Mouse (Mus musculus): ENCODE measurements around the gene Hist1h3h. TPM values are rescaled to one million over a fixed set of nuclear protein-coding genes. Genes with fewer than 3 reads are reported as not detected.

Hist1h3h gene
- polyA plus RNA-seq, 1 experiment: not detected

DNA sequence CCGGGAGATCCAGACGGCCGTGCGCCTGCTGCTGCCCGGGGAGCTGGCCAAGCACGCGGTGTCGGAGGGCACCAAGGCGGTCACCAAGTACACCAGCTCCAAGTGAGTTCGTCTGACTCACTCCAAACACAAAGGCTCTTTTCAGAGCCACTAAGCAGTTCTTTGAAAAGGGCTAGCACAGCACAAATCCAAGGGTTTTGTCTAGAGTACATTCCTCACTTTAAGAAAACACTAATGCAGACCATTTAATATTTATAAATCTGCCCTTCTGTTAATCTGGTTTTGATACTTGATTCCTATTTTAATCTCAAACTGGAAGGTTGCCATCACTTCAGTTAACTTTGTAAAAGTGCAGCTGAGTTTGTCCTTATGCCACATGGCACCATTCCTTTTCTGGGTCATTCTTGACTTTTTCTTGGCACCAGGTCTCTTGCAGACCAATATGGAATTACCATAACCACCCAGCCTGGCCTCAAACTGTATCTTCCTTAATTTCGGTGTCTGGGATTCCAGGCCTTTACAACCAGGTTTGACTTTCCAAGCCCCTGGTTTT is 5.0 kb downstream of the Hist1h3h start:
- H3K4me3 ChIP-seq (replicated peaks; ENCODE audit: insufficient read depth, low read depth, low read length): peak overlapping the region; percentile 51
- 4% methylated on average over 11 of the region's 11 CpGs for WGBS
- H3K4me1 ChIP-seq (ENCODE audit: control insufficient read depth, insufficient read depth, low read length): no peaks in the 10 kb centered on the region
- no peak for TF ChIP-seq POLR2A (IDR thresholded peaks at IDR 0.05; ENCODE audit: borderline replicate concordance, insufficient read depth, low read length)
- no peak for TF ChIP-seq CTCF (IDR thresholded peaks at IDR 0.05; ENCODE audit: borderline replicate concordance, insufficient read depth, low read depth, low read length)
- H3K27me3 ChIP-seq (ENCODE audit: control insufficient read depth, insufficient read depth, low read length): no peaks in the 10 kb centered on the region
- no peak overlapping the region for H3K27ac ChIP-seq (ENCODE audit: insufficient read depth, low read length)
- DNase-seq: peak in 1 of 2 experiments; percentile 18

DNA sequence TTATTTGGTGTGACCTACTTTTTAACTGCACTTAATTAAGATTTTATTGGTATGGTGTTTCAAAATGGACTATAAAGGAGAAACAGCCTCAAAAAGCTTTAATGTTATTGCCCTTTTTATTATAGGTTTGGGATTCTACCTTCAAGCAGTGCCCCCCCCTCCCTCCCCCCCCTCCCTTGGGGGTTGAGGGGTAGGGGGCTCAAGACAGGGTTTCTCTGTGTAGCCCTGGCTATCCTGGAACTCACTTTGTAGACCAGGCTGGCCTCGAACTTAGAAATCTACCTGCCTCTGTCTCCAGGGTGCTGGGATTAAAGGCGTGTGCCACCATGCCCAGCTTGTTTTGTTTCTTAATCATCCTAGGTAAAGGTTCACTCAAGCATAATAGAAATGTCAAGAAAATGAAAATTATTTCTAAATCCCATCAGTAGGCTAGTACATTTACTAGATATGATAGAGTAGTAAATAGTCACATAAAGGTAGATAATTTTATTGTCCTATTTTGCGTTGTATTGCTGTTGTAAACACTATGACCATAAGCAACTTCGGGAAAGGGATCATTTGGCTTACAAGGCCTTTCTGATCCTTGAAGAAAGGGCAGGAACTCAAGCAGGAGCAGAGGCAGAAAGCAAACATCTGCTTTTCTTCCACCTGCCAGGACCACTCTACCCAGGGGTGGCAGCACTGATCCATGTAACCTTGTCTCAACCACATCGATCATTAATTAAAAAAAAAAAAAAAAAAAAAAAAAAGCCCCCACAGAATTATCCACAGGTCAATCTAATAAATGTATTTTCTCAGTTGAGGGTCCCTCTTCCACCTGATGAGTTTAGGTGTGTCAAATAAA is 5.8 kb downstream of the Hist1h3h start:
- Histone ChIP-seq H3K27ac (ENCODE audit: insufficient read depth, low read length) (no peak overlapping the region), H3K27me3 (ENCODE audit: control insufficient read depth, insufficient read depth, low read length) (no peaks in the 10 kb centered on the region), H3K4me1 (ENCODE audit: control insufficient read depth, insufficient read depth, low read length) (no peaks in the 10 kb centered on the region), H3K4me3 (replicated peaks; ENCODE audit: insufficient read depth, low read depth, low read length) (no peak overlapping the region)
- 44% methylated on average over 5 of the region's 5 CpGs for WGBS
- TF ChIP-seq POLR2A (IDR thresholded peaks at IDR 0.05; ENCODE audit: borderline replicate concordance, insufficient read depth, low read length) (no peak), CTCF (IDR thresholded peaks at IDR 0.05; ENCODE audit: borderline replicate concordance, insufficient read depth, low read depth, low read length) (no peak)
- DNase-seq: no peak

DNA sequence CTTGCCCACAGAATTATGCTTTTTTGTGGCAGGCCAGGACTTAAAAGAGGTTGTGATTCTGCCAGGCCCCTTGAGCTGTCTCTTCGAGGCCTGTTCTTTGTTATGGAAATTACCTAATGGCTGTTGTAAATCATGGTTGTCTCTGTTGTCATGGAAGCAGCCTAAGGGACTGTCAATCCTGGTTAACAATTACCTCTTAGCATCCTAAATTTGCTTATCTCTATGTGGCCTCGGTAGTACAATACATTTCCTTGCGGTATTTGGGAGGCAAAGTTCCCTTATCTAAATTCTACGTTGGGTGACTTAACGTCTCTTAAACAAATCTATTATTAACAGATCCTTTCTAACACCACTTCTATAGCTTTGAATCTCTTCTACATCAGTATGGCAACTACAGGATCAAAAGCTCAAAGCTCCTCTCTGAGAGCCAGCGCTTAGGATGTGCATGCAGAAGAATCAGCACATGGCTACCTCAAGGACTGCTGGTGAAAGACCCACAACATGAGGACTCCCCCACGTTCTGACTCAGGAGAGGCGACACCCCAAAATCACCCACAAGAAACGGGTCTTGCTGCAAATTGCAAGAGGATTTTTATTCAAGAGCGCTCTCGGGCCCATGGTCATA is 10.6 kb downstream of the Hist1h3h start:
- WGBS: 53% methylated on average over 11 of the region's 11 CpGs
- no peak for DNase-seq
- Histone ChIP-seq H3K27ac (ENCODE audit: insufficient read depth, low read length) (no peak overlapping the region), H3K4me3 (replicated peaks; ENCODE audit: insufficient read depth, low read depth, low read length) (no peak overlapping the region), H3K4me1 (ENCODE audit: control insufficient read depth, insufficient read depth, low read length) (no peaks in the 10 kb centered on the region), H3K27me3 (ENCODE audit: control insufficient read depth, insufficient read depth, low read length) (no peaks in the 10 kb centered on the region)
- TF ChIP-seq POLR2A (IDR thresholded peaks at IDR 0.05; ENCODE audit: borderline replicate concordance, insufficient read depth, low read length): no peak
- TF ChIP-seq CTCF (IDR thresholded peaks at IDR 0.05; ENCODE audit: borderline replicate concordance, insufficient read depth, low read depth, low read length): no peak

DNA sequence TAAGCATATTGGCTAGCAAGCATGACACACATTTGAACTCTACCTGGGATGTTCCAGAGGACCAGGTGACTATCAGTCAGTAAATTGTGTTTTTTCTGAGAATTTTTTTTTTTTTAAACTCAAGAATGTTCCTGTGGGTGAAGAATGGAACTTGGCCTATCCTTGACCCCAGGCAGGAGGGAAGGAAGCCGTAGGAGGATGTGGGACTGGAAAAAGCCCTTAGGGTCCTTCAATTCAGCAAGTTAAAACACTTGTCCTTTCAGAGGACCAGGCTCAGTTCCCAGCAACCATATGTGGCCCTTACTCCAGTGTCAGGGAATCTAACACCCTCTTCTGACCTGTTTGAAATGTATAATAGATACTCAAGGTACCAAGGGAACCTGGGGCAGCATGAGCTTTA is 12.1 kb downstream of the Hist1h3h start:
- Histone ChIP-seq H3K4me3 (replicated peaks; ENCODE audit: insufficient read depth, low read depth, low read length) (no peak overlapping the region), H3K4me1 (ENCODE audit: control insufficient read depth, insufficient read depth, low read length) (no peaks in the 10 kb centered on the region), H3K27me3 (ENCODE audit: control insufficient read depth, insufficient read depth, low read length) (no peaks in the 10 kb centered on the region; the same call in 1 of the 2 replicates), H3K27ac (ENCODE audit: insufficient read depth, low read length) (no peak overlapping the region)
- WGBS: 68% methylated on average over 1 of the region's 1 CpGs
- no peak for DNase-seq
- TF ChIP-seq CTCF (IDR thresholded peaks at IDR 0.05; ENCODE audit: borderline replicate concordance, insufficient read depth, low read depth, low read length): no peak
- no peak for TF ChIP-seq POLR2A (IDR thresholded peaks at IDR 0.05; ENCODE audit: borderline replicate concordance, insufficient read depth, low read length)

DNA sequence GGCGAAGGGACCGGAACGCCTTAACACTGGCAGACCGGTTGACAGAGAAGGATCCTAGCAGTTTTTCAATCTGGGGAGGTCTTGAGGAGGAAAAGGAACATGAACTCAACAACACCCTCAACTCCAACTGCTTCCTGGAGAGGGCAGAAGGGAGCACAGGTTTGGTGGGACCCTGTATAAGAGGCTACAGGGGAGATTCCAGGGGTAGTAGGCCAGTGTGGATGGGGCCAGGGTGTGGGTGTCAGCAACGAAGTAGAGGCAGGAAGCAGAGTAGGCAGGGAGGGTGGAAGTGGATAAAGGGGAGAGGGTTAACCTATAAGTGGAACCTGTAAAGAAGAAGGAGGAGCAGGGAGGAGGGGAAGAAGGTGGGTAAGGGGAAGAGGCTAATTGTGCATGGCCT is 16.0 kb downstream of the Hist1h3h start:
- H3K4me1 ChIP-seq (ENCODE audit: control insufficient read depth, insufficient read depth, low read length): no peaks in the 10 kb centered on the region
- TF ChIP-seq POLR2A (IDR thresholded peaks at IDR 0.05; ENCODE audit: borderline replicate concordance, insufficient read depth, low read length) (no peak), CTCF (IDR thresholded peaks at IDR 0.05; ENCODE audit: borderline replicate concordance, insufficient read depth, low read depth, low read length) (no peak)
- no peaks in the 10 kb centered on the region; the same call in 1 of the 2 replicates for H3K27me3 ChIP-seq (ENCODE audit: control insufficient read depth, insufficient read depth, low read length)
- no peak overlapping the region for H3K4me3 ChIP-seq (replicated peaks; ENCODE audit: insufficient read depth, low read depth, low read length)
- 84% methylated on average over 5 of the region's 5 CpGs for WGBS
- no peak overlapping the region for H3K27ac ChIP-seq (ENCODE audit: insufficient read depth, low read length)
- no peak for DNase-seq

DNA sequence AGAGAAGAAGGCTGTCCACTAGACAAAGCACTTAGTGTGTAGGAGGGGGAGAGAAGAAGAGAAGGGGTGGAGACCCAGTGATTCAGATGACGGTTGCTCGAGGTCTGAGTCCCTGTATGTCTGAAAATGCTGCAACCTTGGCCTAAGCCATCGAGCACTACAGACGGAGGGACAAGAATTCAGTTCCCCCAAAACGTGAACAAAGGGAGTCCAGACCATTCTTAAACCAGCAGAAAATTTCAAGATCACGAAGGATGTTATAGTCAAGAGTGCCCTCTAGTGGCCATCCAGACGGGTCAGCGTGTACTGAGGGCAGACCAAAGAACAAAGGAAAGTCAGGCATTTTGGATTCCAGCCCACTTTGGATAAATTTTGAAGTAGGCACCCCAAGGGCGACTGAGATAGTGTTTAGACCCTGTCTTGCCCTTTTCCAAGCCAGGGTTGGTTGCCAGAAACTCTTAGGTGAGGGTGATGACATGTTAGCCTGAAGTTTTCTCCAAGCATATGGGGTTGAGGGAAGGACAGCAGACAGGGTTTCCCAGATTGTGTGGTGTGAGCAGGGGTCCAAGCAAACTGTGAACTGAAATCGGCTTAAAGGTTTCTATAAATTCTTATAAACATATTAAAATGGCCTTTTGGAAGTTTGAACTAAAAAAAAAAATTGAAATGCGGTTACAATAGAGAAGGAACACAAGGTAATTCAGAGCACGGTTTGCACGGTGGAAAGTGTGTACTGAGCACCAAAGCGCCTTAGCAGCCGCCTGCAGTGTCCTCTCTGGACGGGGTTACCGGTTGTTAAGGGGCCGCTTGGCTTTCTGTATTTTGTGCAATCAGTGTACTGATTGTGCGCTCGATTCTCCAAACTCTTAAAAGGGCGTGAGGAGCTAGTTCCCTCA is 16.8 kb downstream of the Hist1h3h start:
- TF ChIP-seq POLR2A (IDR thresholded peaks at IDR 0.05; ENCODE audit: borderline replicate concordance, insufficient read depth, low read length): no peak
- TF ChIP-seq CTCF (IDR thresholded peaks at IDR 0.05; ENCODE audit: borderline replicate concordance, insufficient read depth, low read depth, low read length): peak; percentile 84
- no peaks in the 10 kb centered on the region for H3K4me1 ChIP-seq (ENCODE audit: control insufficient read depth, insufficient read depth, low read length)
- no peaks in the 10 kb centered on the region; the same call in 1 of the 2 replicates for H3K27me3 ChIP-seq (ENCODE audit: control insufficient read depth, insufficient read depth, low read length)
- peak overlapping the region; percentile 35 for H3K4me3 ChIP-seq (replicated peaks; ENCODE audit: insufficient read depth, low read depth, low read length)
- under 1% methylated on average over 21 of the region's 21 CpGs for WGBS
- no peak overlapping the region for H3K27ac ChIP-seq (ENCODE audit: insufficient read depth, low read length)
- peak; percentile 75 to 85 for DNase-seq
